Mouse (Mus musculus) megakaryocyte, adult 5-6 weeks (primary cell): ENCODE results near the gene Itih4. TPM values are rescaled to one million over a fixed set of nuclear protein-coding genes. Genes with fewer than 3 reads are reported as not detected.
A peak's percentile ranks its signal among the peaks of the same experiment; 100 is the strongest.

Experiments used
- ATAC-seq: 2 replicates; pipeline ENCODE4 v1.8.0; 2016; ENCODE audit warnings: mild to moderate bottlenecking, inconsistent platforms; ENCODE audit not compliant: poor library complexity, severe bottlenecking
- total RNA-seq, 2 experiments: library from RNA; stranded (forward) in 1 of 2; stranded (reverse) in 1 of 2; fragments of 153-499, 151-499 nt in 1 of 2; fragments of 221-1000, 200-1000 nt in 1 of 2; gene quantifications; 2 replicates each; pipeline versions ENCODE4 v1.2.3 to v1.2.4; 2015 to 2017

The Itih4 gene
- not detected in 2 replicates for total RNA-seq (2015)
- total RNA-seq (2017): not detected in 2 replicates

DNA sequence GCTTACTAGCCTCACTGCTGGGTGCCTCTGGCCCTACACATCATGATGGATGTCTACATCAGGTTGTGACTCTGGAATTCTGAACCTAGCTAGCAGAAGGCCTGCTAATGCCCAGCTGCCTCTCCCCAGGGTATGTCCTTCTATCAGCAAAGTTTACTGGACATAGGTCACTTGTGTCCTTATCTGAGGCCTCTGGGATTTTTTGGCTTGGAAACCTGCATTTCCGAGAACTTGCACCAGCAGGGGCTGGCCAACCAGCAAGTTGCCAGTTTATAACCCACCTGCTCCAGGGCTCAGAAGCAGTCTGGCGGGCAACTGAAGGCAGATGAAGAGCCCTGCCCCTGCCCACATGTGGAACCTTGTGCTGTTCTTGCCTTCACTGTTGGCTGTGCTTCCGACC is at the start of gene Itih4:
Gene Itih4, plus strand, starts transcription at position 273 of the 400 bp plus-strand sequence.
- ATAC-seq: no peak

DNA sequence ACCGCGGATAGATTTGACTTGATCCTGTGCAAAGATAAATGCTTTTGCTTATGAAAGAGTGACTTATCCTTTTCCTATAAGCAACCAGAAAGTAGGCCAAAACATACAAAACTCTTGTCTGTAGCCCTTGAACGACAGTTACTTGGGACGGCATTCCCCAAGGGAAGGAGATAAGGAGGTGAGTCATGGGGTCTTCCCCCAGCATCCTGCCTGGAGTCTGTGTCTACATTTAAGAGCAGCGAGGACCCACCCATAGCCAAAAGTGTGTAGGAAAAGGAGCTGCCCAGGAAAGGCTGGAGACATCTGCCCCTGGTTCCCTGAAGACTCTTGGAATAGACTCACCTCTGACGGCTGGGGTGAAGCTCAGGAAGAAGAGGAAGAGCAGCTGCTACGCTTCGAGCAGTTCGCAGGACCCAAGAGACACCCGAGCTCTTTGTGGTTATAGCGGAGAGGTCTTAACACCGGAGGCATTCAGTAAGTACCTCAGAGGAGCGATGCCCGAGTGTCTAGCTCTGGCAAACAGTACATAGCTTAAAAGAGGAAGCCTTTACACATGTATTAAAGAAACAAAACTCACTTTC is 48.8 kb upstream of the Itih4 start:
- no peak for ATAC-seq

DNA sequence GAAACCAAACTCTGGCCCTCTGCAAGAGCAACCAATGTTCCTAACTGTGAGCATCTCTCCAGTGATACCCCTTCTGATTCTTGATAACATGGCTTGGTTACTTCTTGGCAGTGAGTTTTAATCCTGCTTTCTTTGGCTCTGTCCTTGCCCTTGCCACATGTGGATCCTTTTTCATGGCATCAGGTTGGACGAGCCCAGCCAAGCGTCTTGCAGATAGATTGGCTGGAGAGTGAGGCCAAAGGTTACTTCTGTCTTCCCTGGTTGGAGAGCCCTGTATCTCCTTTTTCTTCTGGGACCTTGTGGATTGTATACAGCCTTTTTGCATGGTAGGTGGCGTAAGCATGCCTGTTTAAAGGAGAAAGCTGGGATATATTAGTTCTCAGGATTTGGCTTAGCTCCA is 42.6 kb upstream of the Itih4 start:
- no peak for ATAC-seq

DNA sequence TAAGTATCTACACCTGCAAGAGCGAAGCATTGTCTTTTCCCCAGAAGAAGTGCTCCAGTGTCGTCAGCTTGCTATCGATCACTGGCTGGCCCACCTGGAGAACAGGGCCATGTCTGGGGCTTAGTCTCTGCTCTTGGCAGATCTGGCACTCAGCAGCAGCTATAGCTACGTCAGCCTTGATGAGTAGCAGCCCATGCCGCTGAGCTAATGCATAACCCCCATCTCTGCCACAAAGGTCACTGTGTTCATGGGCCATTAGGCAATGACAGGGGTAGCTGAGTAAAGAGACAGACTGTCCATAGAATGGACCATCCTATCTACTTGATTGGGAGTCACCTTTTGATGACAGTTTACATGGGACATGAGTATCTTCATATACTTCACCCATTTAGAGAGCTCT is 35.8 kb upstream of the Itih4 start:
- no peak for ATAC-seq

DNA sequence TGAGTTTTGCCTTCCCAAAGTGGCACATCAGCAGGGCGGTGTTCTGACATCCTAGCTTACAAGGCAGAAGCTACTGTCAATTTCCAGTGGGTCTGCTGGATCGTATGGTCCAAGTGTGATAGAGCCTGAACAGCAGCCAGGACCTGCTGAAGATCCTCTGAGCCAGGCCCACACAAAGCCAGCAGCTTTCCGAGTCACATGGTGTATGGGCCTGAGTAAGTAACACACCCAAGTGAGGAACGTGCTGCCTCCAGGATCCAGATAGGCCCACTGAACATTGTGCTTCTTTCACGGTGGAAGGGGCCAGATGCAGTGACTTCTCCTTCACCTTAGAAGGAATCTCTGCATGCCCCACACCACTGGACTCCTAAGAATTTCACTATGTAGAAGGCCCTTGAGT is 34.0 kb upstream of the Itih4 start:
- no peak for ATAC-seq

DNA sequence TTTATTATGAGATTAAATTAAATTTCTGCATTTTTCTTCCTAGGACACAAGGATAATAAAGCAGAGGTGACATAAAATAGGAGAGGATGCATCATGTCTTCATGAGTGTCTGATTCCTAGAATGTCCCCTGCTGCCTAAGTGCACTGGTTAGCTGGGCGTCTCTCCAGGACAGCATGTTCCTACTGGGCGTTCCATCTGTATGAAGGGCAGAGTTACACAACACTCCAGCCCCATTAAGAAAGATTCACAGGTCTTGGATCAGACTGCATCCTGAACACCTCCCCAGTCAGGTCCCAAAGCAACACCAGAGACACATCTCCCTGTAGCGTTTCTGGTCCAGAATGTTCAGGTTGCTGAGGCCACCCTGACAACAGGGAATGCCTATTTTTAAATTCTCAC is 31.0 kb upstream of the Itih4 start:
- no peak for ATAC-seq

DNA sequence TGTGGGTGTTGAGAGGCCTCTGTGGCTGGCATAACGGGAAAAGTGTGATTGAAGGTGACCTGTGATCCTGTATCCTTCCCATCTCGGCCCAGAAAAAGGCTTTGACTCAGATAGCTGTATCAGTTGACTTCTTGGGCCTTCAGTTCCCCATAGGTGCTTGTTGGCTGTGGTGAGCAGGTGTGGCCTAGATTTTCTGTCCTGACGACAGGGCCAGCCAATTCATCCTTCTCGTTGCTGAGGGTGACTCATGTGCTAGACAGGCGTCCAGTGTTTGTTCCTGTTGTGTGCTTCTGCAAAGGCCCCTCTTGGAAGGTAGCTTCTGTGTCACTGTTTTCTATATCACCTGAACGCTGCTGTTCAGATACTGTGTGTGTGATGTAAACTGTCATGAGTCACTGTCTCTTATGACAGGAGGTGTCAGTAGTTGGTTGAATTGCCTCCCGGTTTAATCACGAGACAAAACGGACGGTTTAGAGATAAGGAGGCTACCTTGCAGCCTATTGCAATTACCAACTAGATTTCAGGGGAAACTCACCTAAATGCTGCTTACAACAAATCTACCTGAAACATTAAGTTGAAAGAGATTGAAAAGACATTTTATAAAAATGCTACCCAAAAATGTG is 29.3 kb upstream of the Itih4 start:
- ATAC-seq: no peak

DNA sequence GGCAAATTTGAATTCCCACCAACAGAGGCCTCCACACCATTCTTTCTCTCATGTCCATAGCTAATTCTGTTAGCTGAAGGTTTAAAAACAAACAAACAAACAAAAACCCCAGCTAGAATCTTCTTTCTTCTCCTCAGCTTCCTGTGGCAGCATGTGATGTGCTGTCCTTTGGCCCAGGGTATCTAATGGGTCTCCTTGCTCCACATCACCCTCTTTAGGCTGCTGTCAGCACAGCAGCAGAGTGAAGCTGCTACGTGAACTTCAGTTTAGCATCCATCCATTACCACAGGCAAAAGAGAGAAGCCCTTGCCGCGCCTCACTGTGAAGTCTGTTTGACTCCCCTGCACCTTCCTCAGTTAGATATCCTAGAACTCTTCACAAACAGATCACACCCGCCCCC is 28.3 kb upstream of the Itih4 start:
- no peak for ATAC-seq

DNA sequence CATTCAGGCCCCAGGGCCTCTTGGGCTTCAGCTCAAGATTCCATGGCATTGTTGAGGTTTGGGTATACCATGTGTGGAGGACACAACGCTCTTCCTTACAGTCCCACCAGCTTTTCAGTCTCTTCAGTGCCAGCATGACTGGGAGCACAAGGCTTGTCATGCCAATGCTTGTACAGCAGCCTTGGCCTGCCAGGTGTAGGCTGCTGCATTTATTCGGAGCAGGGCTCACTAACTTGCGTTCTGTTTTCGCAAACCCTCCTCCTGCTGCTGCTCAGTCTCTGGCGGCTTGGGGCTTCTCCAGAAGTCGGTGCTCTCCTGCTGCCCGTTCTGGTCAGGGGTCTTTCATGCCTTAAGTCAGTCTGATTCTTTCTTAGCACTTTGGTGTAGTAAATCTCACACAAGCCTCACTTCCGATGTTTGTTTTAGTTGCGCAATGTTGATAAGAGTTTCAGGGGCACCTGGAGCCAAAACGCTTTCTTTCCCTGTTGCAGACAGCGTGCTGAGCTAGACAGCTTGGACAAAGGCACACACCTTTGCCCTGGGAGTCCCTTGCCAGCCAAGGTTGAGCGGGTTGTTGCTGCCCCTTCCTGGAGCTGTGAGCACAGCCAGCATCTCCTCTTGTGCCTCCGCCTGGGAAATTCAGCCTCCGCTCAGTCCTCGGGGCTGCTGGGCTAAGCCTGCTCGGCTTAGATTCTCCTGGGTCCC is 24.7 kb upstream of the Itih4 start:
- ATAC-seq: no peak

DNA sequence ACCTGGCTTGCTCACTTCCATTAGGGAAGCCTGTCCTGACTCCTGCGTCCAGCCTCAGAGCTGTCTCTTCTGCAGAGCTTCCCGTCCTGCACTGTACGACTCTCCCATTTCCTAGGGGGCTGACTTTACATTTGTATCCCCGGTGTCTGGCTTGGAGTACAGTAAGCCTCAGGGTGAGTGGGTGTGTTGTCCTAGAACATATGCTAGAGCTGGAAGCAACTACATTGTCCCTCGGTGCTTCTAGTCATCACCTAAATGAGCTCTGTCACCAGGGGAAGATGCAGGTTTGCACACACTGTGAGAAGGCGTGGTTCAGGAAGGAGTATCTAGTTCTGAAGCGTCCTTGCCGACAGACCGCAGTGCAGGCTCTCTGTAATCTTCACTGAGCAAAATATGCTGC is 23.9 kb upstream of the Itih4 start:
- ATAC-seq: no peak

DNA sequence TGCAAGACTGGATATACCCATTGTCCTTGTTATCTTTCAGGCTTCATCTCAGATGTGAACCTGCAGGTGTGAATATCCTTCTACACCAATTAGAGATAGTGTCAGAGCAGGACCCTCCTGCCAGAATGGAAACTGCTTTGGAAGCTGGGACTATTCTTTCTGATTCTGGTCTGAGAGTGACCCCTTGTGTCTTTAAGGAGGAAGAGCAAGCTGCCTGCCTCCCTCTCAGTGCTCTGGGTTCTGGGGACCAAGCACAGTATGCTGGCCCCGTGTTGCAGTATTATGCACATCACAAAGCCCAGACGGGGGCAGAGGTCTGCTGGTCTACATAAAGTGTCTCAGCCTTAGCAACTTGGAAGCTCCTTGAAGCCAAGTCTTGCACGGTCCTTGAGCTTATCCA is 21.0 kb upstream of the Itih4 start:
- no peak for ATAC-seq

DNA sequence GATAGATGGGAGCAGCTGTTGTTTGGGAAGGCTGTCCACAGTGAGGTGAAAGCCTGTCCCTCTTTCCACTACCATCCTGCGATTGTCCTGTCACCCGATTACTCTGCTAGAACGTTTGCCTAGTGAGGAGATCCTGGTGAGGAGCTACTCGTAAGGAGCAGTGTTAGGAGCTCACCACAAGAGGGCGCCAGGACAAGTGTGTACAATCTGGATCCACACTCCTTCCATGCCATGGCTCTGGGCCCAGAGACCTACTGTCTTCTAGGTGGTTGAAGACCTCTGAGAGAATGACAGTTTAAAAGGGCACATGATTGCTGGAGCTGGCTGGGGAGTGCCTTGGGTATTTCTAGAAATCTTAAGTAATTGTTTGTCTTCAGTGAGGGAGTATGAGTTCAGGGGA is 19.2 kb upstream of the Itih4 start:
- peak; percentile 75 for ATAC-seq

DNA sequence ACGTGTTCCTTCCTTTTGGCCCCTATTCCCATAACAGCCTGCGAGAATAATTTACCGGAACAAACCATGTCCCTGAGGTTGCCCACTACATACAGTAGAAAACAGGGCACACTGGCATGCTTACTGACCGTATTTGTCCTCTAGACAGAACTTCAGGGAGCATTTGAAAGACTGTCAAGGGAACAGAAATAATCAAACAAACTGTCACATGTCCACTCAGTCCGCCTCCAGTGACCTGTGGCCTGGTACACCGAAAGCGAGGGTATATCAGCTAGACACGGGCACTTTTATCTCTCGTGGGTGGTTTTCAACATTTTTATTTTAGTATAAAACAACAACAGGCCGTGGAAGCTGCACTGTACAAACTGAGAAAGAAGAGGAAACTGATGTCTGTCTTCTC is 17.4 kb upstream of the Itih4 start:
- ATAC-seq: no peak

DNA sequence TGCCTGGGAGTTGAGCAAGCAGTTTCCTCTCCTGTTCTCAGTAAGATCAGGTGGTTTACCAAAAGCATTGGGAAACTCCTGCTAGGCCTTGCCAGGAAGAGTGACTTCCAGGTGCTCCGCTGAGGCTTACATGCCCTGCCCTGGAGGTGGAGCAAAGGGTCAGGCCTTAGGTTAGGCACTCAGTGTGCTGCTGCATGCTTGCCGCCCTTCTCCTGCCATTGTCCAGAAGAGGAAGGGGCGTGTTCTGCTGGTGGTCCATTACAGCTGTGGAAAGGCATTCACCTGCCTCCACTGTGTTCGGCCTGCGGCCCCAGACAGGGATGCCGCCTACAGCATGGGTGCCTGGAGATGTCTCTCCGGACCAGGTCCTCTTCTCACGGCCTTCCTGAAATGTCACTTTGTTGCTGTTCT is 16.9 kb upstream of the Itih4 start:
- peak; percentile 56 for ATAC-seq

DNA sequence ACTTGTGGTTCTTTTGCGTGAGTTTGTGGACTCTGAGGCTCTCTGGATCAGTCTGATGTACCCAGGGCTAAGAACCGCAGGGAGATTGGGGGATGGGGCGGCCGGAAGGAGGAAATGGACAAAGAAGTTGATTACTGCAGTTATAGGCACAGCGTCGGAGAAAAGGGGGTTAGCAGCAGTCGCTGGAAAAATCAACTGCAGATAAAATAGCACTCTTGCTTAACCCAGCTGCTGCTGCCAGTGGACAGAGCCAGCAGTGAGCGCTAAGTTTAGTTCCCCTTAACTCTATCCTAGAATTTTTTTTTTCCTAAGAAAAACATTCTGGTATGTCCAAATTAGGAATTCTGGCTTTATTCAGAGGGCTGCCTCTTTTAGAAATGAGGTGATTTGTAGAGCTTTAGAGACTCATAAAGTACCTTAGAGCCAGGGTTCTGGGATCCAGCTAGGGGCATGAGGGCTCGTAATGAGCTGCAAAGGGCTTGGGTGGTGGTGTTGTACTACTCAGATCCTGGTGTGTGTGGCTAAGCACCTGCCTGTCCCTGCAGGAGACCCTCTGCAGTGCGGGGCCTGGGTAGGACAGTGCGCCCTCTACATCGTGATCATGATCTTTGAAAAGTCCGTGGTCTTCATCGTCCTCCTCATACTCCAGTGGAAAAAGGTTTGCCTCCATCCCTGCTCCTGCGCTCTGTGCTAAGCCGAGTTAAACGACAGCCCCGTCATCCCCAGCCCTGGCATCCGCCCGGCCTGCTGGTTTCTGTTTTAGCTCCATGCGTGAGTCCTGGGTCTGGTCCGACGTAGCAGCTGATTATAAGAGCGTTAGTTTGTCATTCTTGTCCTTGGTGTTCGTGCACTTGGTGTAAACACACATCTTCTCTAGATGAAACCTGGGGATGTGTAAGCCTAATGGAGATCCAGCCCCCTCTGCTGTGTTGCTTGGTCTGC is 15.8 kb upstream of the Itih4 start:
- peak; percentile 41 for ATAC-seq

DNA sequence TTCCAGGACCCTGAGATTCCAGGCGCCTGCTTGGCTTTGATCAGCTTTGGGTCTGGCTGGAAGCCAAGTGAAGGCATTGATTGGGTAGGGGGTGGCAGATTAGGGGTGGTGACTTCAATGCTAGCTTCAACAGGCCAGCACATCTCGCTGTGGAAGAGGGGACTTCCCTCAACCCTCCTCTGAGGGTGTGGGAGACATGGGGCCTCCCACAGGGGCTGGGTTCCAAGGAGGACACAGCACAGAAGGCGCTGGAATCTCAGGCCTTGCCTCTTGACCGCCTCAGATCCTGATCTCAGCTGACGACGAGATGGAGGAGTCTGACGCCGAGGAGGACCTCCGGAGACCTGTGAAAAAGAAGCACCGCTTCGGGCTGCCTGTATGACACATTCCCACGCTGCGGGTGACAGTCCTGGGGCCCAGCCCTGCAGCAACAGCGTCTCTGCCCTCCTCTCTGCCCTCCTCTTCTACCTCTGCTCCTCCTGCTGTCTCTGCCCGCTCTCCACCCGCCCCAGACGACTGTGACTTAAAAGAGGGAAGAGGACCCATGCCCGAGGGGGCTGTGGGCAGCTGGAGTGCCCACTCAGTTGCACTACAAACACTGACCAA is 12.1 kb upstream of the Itih4 start:
- ATAC-seq: no peak

DNA sequence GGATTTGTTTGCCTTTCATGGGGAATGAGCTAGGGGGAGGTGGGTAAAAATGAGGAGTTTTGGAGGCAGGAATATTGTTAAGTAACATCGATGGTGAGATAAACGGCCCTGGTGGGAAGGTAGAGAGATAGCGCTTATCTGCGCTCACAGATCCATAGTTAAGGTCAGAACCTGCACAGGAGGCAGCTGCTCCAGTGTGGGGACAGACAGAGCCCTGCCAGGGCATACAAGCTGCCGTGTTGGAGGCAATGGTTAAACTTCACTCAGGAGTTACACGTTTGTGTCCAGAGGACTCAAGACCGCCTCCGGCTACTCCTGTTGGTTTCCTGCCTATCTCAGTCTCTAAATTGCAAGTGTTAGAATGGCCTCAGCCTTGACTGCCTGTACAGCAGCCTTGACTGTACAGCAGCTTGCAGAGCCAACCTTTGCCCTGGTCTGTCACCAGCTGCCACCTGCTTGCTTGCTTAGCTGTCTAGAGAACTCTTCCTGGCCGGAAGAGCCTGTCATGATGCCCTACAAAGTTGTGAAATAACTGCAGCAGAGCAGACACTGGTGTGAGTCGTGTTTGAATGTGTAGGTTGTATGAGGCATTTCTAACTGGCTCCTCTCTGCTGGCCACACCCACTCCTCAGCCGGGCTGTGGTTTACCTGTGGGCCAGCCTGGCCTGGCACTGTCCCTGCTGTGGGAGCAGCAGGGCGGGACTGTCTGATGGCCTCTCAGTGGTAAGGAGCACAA is 11.0 kb upstream of the Itih4 start:
- ATAC-seq: peak; percentile 79

DNA sequence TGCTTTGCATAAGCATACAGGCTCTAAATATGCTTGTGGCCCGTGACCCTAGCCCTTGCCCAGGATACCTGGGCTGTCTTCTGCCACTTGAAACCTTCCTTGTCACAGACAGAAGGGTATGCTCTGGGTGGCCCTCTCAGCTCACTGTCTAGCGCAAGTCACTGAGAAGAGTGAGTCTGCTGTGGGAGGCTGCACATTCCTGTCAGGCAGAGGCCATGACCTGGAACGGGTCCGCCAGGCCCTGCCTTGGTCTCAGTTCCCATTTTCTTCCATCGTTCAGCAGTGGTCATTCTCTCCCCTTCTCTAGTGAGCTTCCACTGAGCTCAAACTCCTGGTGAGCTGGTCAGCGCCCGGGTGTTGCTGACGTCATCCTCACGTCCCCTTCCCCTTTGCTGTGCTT is 10.3 kb upstream of the Itih4 start:
- peak; percentile 61 for ATAC-seq

DNA sequence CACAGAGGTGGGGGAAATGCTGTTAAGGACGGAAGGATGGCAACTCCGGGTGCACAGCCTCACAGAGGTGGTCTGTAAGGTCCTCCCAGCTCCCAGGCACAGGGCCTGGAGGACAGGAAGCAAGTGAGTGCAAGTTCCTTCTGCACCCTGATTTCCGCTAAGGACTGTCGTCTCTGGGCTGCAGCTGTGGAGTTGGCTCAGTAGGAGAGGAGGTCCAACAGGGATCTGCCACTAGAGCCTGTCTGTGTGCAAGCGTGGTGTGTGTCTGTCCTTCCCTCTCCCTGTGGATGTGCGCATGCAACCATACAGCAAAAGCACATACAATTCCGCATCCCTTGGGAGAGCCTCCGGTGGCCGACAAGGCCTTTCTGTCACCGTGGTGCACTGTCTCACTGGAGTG is 9.8 kb upstream of the Itih4 start:
- no peak for ATAC-seq

DNA sequence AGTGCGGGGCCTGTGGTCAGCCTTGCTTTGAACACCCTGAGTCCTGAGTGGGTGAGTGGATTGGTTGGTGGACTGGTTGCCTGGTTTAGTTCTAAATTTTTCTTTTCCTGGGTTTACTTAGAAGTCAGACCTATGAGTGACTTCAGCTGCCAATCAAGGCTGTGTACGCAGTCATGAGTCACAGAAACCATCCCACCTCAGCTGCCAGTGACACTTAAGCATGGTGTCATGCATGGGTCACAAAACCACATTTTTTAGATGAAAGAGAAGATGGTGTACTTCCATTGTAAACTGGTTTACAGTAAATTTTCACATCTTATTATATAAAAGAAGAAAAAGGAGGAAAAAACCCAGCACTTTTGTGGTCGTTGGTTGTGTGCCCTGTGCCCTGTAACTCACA is 8.4 kb upstream of the Itih4 start:
- ATAC-seq: no peak
